Mouse (Mus musculus) brain, adult 2 months (tissue): ENCODE data around the gene Wdr41.

ENCODE experiments used
- DNase-seq: peaks from one replicate; pipeline ENCODE4 v3.0.0; 2011; ENCODE audit warnings: low read depth, low spot score

The Wdr41 gene

GRCm38 (mm10) chr13:94976219-94977186 is at the start of gene Wdr41:
Gene Wdr41, plus strand, starts transcription at chr13:94976344.
- peak; percentile 98 for DNase-seq

- DNase-seq = no peak
Observed at GRCm38 (mm10) chr13:94928086-94928485, 48.1 kb upstream of the Wdr41 start.

- DNase-seq = no peak
Observed at GRCm38 (mm10) chr13:94938418-94938817, 37.7 kb upstream of the Wdr41 start.

- no peak for DNase-seq
Observed at GRCm38 (mm10) chr13:94940104-94940503, 36.0 kb upstream of the Wdr41 start.

- DNase-seq = peak; percentile 82
Observed at GRCm38 (mm10) chr13:94941230-94941629, 34.9 kb upstream of the Wdr41 start.

GRCm38 (mm10) chr13:94955941-94956340 is 20.2 kb upstream of the Wdr41 start:
- DNase-seq = no peak

GRCm38 (mm10) chr13:94957965-94958364 is 18.2 kb upstream of the Wdr41 start:
- peak; percentile 21 for DNase-seq

- no peak for DNase-seq
Observed at GRCm38 (mm10) chr13:94969992-94970553, 6.1 kb upstream of the Wdr41 start.

- DNase-seq = no peak
Observed at GRCm38 (mm10) chr13:94975828-94976218, 321 bp upstream of the Wdr41 start.

GRCm38 (mm10) chr13:94979081-94979480 is 2.9 kb downstream of the Wdr41 start:
- no peak for DNase-seq

GRCm38 (mm10) chr13:94990516-94990915 is 14.4 kb downstream of the Wdr41 start:
- no peak for DNase-seq

GRCm38 (mm10) chr13:95007281-95007680 is 31.1 kb downstream of the Wdr41 start:
- no peak for DNase-seq

GRCm38 (mm10) chr13:95009261-95009660 is 33.1 kb downstream of the Wdr41 start:
- DNase-seq = peak; percentile 56

GRCm38 (mm10) chr13:95011546-95012257 is 35.6 kb downstream of the Wdr41 start:
- no peak for DNase-seq

GRCm38 (mm10) chr13:95017278-95017677 is 41.1 kb downstream of the Wdr41 start:
- no peak for DNase-seq

GRCm38 (mm10) chr13:95017916-95018315 is 41.8 kb downstream of the Wdr41 start:
- DNase-seq = peak; percentile 89

- DNase-seq = no peak
Observed at GRCm38 (mm10) chr13:95019345-95019744, 43.2 kb downstream of the Wdr41 start.

- DNase-seq = no peak
Observed at GRCm38 (mm10) chr13:95020216-95020615, 44.1 kb downstream of the Wdr41 start.

- DNase-seq = no peak
Observed at GRCm38 (mm10) chr13:95030828-95031227, 54.7 kb downstream of the Wdr41 start.

GRCm38 (mm10) chr13:95032127-95032831 is 56.1 kb downstream of the Wdr41 start:
- DNase-seq = peak; percentile 36

- DNase-seq = no peak
Observed at GRCm38 (mm10) chr13:95032973-95033372, 56.8 kb downstream of the Wdr41 start.

GRCm38 (mm10) chr13:95034094-95034493 is 58.0 kb downstream of the Wdr41 start:
- DNase-seq = peak; percentile 33
